Mouse (Mus musculus) right cerebral cortex, adult 2 months (tissue): Measurements from ENCODE around the gene Gm20773.
"Not testable (repeated sequence)": the region's sequence is repeated elsewhere in the genome, so short reads cannot be mapped to it uniquely, and the experiment has no call there.

Experiments used
- DNase-seq, 2 experiments: peaks; one replicate each; pipeline ENCODE4 v3.0.0; 2021 to 2022; ENCODE audit warnings: low spot score in 2 of 2

Gene Gm20773

DNA sequence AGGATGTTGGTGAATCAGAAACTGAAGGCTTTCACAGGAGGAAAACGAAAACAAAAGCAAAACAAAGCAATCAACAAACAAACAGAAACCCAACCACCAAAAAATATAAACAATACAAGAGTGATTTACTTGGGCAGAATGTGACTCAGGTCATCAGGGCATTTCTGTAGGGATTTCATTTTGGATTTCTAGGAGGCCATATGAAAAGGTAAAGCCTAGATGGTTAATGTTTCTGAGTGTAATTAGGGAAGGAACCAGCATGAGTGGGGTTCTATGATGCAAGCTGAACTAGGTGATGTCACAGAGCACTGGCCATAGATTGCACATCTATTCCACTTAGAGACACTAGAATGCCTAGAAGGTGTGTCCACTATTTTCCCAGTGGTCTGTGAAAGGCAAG is at the start of gene Gm20773:
Gm20773 (plus strand) TSS at position 301 of the 400 bp plus-strand sequence.
- DNase-seq, result not testable (repeated sequence)

DNA sequence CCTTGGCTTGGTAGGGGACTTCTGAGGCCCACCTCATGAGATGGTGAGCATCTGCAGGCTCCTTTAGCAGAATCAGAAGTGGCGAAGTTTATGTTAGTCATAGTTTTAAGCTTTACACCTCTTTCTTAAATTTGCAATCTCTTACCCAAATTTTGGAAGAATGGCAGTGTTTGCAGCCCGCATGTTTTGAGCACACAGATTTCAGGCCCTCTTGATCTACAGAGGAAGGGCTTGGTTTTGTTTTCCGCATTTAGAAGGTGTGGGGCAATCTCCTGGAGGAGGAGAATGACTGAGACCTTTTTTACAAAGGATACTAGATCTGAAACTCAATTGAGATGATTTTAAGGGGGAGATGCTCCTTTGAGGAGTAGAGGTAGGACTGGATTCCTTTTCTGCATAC is 28.3 kb upstream of the Gm20773 start, which contains the start of gene Gm21866:
Gm21866 (minus strand) TSS at position 101 of the 400 bp plus-strand sequence.
- not testable (repeated sequence) for DNase-seq
